Mouse (Mus musculus): ENCODE measurements around the gene Mdk.

DNA sequence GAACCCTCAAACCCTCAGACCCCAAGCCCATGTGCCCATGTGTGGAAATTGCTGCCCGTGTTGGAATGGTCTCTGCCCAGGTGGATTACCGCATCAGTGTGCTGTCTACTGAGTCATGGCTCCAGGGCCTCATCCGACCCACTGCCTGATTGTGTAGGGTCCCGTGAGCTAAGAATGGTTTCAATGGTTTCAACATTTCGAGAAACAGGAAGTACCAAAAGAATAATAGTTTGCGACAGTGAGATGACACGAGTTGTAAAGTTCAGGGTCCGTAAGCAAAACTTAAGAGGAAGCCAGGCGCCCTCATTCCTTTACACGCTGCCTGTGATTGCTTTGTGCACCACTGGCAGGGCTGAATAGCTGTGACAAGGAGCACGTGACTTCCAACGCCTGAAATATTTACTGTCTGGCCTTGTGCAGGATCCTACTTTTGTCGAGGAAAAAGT, 40.0 kb upstream of the Mdk start:
- no peak for TF ChIP-seq CTCF (IDR thresholded peaks at IDR 0.05; ENCODE audit: insufficient read depth, low read depth, low read length)
- no peak for TF ChIP-seq POLR2A (IDR thresholded peaks at IDR 0.05; ENCODE audit: insufficient read depth, low read depth, low read length)

All from olfactory bulb, adult 2 months (tissue).